Mouse (Mus musculus): Measurements from ENCODE around the gene Eme1. TPM values are rescaled to one million over a fixed set of nuclear protein-coding genes. Genes with fewer than 3 reads are reported as not detected.
A peak's percentile ranks its signal among the peaks of the same experiment; 100 is the strongest.

Eme1 gene
- total RNA-seq, 1 experiment from 2014 or later: 0.85 TPM

DNA sequence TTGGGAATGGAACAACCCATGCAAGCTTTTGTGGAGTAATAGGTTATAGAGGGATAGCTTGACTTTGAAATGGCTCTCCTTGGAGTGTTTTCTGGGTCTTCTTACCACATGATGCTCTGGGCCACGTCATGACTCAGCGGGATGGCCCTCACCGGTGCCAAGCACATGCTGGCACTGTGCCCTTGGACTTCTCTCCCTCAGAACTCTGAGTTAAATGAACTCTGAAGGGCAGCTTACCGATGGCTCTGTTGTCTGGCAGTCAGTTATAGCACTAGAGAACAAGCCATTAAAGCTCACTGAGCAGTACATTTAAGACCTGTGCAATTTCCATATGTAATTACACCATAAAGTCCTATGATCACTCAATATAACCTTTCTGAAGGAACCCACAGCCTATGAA is 56.4 kb downstream of the Eme1 start:
- peak; percentile 92 for DNase-seq

DNA sequence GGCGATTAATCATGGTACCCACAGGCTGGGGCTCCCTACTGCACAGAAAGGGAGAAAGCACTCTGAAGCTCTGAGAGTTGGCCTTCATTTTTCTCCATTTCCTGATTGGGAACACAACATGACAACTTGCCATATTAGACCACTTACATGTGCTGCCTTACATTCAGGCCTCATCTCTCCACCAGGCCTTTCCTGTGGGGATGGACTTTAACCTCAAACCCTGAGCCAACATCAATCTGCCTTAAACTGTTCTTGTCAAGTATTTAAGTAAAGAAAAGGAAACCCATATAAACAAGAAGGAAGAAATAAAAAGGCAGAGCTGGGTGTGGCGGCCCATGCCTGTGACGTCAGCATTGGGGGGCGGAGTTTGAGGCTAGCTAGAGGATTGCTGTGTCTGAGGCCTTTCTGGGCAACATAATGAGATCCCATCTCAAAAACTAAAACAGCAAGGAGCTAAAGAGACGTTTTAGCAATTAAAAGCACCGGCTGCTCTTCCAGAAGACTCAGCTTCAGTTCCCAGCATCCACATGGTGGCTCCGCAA is 57.4 kb downstream of the Eme1 start:
- DNase-seq: no peak

Other genes starting within 250 kb of the Eme1 start
- gene Cacna1g, start 179.8 kb downstream of the Eme1 start, total RNA-seq (2021): 0.24 and 1.0 TPM in 2 replicates
- not detected in 2 replicates for gene Spata20, start 167.8 kb downstream of the Eme1 start, total RNA-seq (2021)
- gene Epn3, start 154.0 kb downstream of the Eme1 start, total RNA-seq (2021): 14.6 and 18.7 TPM in 2 replicates
- 5.9 and 8.5 TPM in 2 replicates for gene Mycbpap, start 132.2 kb downstream of the Eme1 start, total RNA-seq (2021)
- gene Rsad1, start 104.7 kb downstream of the Eme1 start, total RNA-seq (2021): 13.1 and 18.3 TPM in 2 replicates
- gene Chad, start 88.9 kb downstream of the Eme1 start, total RNA-seq (2021): not detected in 2 replicates
- 120 and 121 TPM in 2 replicates for gene Acsf2, start 52.1 kb downstream of the Eme1 start, total RNA-seq (2021)
- 90.9 and 112 TPM in 2 replicates for gene Lrrc59, start 24.2 kb downstream of the Eme1 start, total RNA-seq (2021)
- gene Mrpl27, start 197 bp downstream of the Eme1 start, total RNA-seq (2021): 74.4 and 84.2 TPM in 2 replicates
- 16.0 and 22.1 TPM in 2 replicates for gene Xylt2, start 23.6 kb upstream of the Eme1 start, total RNA-seq (2021)
- gene Gm11541, start 50.5 kb upstream of the Eme1 start, total RNA-seq (2021): not detected in 2 replicates
- gene Cdc34b, start 87.8 kb upstream of the Eme1 start, total RNA-seq (2021): 0.55 TPM in 1 of 2 replicates, not detected in the other
- not detected in 2 replicates for gene Tmem92, start 128.7 kb upstream of the Eme1 start, total RNA-seq (2021)

Measured in adrenal gland, postnatal 25 days (tissue).